Mouse (Mus musculus) small intestine, adult 2 months (tissue): ENCODE results near the gene Sesn3.
A peak's percentile ranks its signal among the peaks of the same experiment; 100 is the strongest.

Experiments
- CTCF ChIP-seq: fragments of 200-500 bp; IDR thresholded peaks from 2 replicates; pipeline ENCODE4 v1.5.1; 2012; ENCODE audit warnings: low read depth, mild to moderate bottlenecking, control low read depth, inconsistent platforms, low read length, moderate library complexity, mixed read lengths; ENCODE audit not compliant: insufficient replicate concordance, insufficient read length; ENCODE audit errors: extremely low read depth
- POLR2A ChIP-seq: fragments of 200-500 bp; IDR thresholded peaks from 2 replicates; pipeline ENCODE4 v1.6.1; 2012; ENCODE audit warnings: low read depth, mild to moderate bottlenecking, control low read depth, inconsistent platforms, low read length, moderate library complexity

- peak; percentile 96 for TF ChIP-seq POLR2A
- no peak for TF ChIP-seq CTCF
Measured at GRCm38 (mm10) chr9:14380386-14381285, 105.8 kb downstream of the Sesn3 start.
